Mouse (Mus musculus) G1E (cell line): ENCODE results near the gene Tomm20l. TPM values are rescaled to one million over a fixed set of nuclear protein-coding genes. Genes with fewer than 3 reads are reported as not detected.
A peak's percentile ranks its signal among the peaks of the same experiment; 100 is the strongest.

ENCODE experiments used
- ATAC-seq: 2 replicates; pipeline ENCODE4 v1.8.0; 2016; ENCODE audit warnings: mild to moderate bottlenecking; ENCODE audit not compliant: insufficient number of reproducible peaks, poor library complexity, low FRiP score, severe bottlenecking; ENCODE audit errors: extremely low read depth
- DNase-seq: peaks from one replicate; pipeline ENCODE4 v3.0.0; 2012; ENCODE audit warnings: low spot score
- H3K27me3 ChIP-seq: 2 replicates; pipeline ENCODE4 v1.6.1; 2012; ENCODE audit warnings: mild to moderate bottlenecking, low read length, inconsistent platforms; ENCODE audit not compliant: insufficient read depth
- H3K36me3 ChIP-seq: replicated peaks from 2 replicates; pipeline ENCODE3; 2012; ENCODE audit warnings: mild to moderate bottlenecking, inconsistent platforms
- H3K4me1 ChIP-seq: 2 replicates; pipeline ENCODE4 v1.6.1; 2012; ENCODE audit warnings: low read depth, low read length, inconsistent platforms, mixed read lengths; ENCODE audit not compliant: insufficient read depth
- H3K4me3 ChIP-seq: 2 replicates; pipeline ENCODE4 v1.5.1; 2012; ENCODE audit warnings: low read depth, mild to moderate bottlenecking, inconsistent platforms, low read length, moderate library complexity, mixed read lengths
- H3K9me3 ChIP-seq: replicated peaks from 2 replicates; pipeline ENCODE4 v1.6.1; 2012; ENCODE audit warnings: inconsistent platforms
- CTCF ChIP-seq: IDR thresholded peaks from 2 replicates; pipeline ENCODE4 v1.5.1; 2012; ENCODE audit warnings: low read depth, low read length, inconsistent platforms, mixed read lengths
- GATA1 ChIP-seq: IDR thresholded peaks from 2 replicates; pipeline ENCODE4 v1.6.1; 2012; ENCODE audit warnings: borderline replicate concordance, low read length, inconsistent platforms, mixed read lengths
- GATA2 ChIP-seq: IDR thresholded peaks from 2 replicates; pipeline ENCODE4 v1.6.1; 2012; ENCODE audit warnings: low read depth, low read length, inconsistent platforms, borderline replicate concordance
- POLR2AphosphoS5 ChIP-seq: IDR thresholded peaks from 2 replicates; pipeline ENCODE4 v1.6.1; 2012; ENCODE audit warnings: low read depth, low read length, inconsistent platforms; ENCODE audit not compliant: insufficient replicate concordance
- TAL1 ChIP-seq: conservative IDR thresholded peaks from 2 replicates; pipeline ENCODE4 v1.6.1; 2012; ENCODE audit warnings: low read depth, low read length, inconsistent platforms, mixed read lengths
- polyA plus RNA-seq: library from polyadenylated mRNA; stranded (reverse); fragments of >175 nt; gene quantifications from 2 replicates; pipeline ENCODE4 v1.2.3, GENCODE M21; 2012
- total RNA-seq, 2 experiments: library from RNA; stranded (forward) in 1 of 2; stranded (reverse) in 1 of 2; fragments of 200-1000 nt in 1 of 2; fragments of >200 nt in 1 of 2; fragmentation: Nextera tagmentation in 1 of 2; gene quantifications; 2 replicates each; pipeline ENCODE4 v1.2.3; 2014 to 2017

Gene Tomm20l
- total and polyA plus RNA-seq, 3 experiments = not detected

DNA sequence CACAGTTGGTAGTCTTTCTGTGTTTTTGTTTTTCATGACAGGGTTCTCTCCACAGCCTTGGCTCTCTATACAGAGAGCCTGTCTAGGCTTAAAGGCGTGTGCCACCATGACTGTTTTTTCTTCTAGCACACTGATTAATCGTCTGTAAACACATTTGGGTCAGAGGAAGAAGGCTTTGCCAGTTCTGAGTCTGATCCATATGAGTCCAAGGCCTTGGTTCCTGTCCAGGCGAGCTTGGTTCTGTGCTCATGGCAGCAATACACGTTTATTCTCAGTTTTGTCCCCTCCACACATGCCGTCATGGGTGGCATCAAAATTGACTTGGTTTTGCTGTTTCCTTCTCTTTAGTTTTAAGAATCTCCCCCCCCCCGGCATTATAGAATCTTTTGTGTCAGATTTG lies 38.2 kb downstream of the Tomm20l start:
- no peak for ATAC-seq
- H3K27me3 ChIP-seq = no peaks in the 10 kb centered on the region
- no peak for TF ChIP-seq GATA1
- no peak for TF ChIP-seq TAL1
- TF ChIP-seq GATA2 = no peak
- TF ChIP-seq CTCF = no peak
- no peak for TF ChIP-seq POLR2AphosphoS5
- no peak for DNase-seq
- peaks cover 45% of the 10 kb centered on the region for H3K4me1 ChIP-seq
- H3K4me3 ChIP-seq = no peak overlapping the region
- no peaks in the 10 kb centered on the region for H3K9me3 ChIP-seq
- H3K36me3 ChIP-seq = peaks cover 83% of the 10 kb centered on the region

- no peaks in the 10 kb centered on the region for H3K9me3 ChIP-seq
- no peaks in the 10 kb centered on the region for H3K27me3 ChIP-seq
- ATAC-seq = peak; percentile 94
- peak; percentile 29 for DNase-seq
- TF ChIP-seq GATA1 (no peak), CTCF (no peak), POLR2AphosphoS5 (no peak), TAL1 (no peak), GATA2 (no peak)
- H3K4me3 ChIP-seq = no peak overlapping the region; the same call in 1 of the 2 replicates
- peaks cover 83% of the 10 kb centered on the region for H3K36me3 ChIP-seq
- H3K4me1 ChIP-seq = peaks cover 43% of the 10 kb centered on the region
These were observed 38.9 kb downstream of the Tomm20l start for GRCm38 (mm10) chr12:71150167-71150566.

DNA sequence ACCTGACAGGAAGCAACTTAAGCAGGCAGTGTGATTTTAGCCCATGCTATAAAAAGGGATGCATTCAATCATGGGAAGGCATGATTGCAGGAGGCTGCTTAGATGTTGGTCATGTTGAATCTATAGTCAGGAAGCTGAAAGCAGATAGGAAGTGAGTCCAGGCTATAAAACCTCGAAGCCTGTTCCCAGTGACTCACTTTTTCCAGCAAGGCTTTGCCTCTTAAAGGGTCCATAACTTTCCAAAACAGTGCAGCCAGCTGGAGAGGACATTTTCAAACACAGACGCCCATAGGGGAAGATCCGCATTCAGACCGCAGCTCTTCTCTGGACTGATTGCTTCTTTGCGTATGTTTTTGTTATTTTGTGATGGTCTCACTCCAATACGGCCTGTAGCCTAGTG lies 43.8 kb downstream of the Tomm20l start:
- peaks cover 80% of the 10 kb centered on the region for H3K36me3 ChIP-seq
- no peak for ATAC-seq

GRCm38 (mm10) chr12:71157974-71158373 lies 46.7 kb downstream of the Tomm20l start:
- H3K36me3 ChIP-seq = peaks cover 82% of the 10 kb centered on the region
- H3K27me3 ChIP-seq = no peaks in the 10 kb centered on the region
- no peak for TF ChIP-seq GATA1
- no peak for TF ChIP-seq POLR2AphosphoS5
- no peak for TF ChIP-seq CTCF
- no peak for TF ChIP-seq GATA2
- TF ChIP-seq TAL1 = no peak
- no peak for ATAC-seq
- no peak for DNase-seq
- H3K4me3 ChIP-seq = no peak overlapping the region
- H3K4me1 ChIP-seq = peaks cover 16% of the 10 kb centered on the region
- H3K9me3 ChIP-seq = no peaks in the 10 kb centered on the region

More for the DNA sequence above, 43.8 kb downstream of the Tomm20l start:
- no peak for DNase-seq
- H3K4me3 ChIP-seq = no peak overlapping the region
- H3K4me1 ChIP-seq = peaks cover 23% of the 10 kb centered on the region
- TF ChIP-seq GATA2 = no peak
- TF ChIP-seq TAL1 = no peak
- no peak for TF ChIP-seq CTCF
- TF ChIP-seq POLR2AphosphoS5 = no peak
- no peak for TF ChIP-seq GATA1
- no peaks in the 10 kb centered on the region for H3K9me3 ChIP-seq
- no peaks in the 10 kb centered on the region for H3K27me3 ChIP-seq

GRCm38 (mm10) chr12:71164410-71164809 lies 53.2 kb downstream of the Tomm20l start:
- H3K4me1 ChIP-seq = peaks cover 49% of the 10 kb centered on the region
- H3K9me3 ChIP-seq = no peaks in the 10 kb centered on the region
- ATAC-seq (peak; percentile 99), DNase-seq (peak; percentile 64)
- TF ChIP-seq TAL1 (peak; percentile 98), CTCF (no peak), POLR2AphosphoS5 (no peak), GATA1 (no peak), GATA2 (peak; percentile 26; the same call in 1 of the 2 replicates)
- no peaks in the 10 kb centered on the region for H3K27me3 ChIP-seq
- peaks cover 65% of the 10 kb centered on the region for H3K36me3 ChIP-seq
- H3K4me3 ChIP-seq = no peak overlapping the region; the same call in 1 of the 2 replicates

GRCm38 (mm10) chr12:71169911-71170310 lies 58.7 kb downstream of the Tomm20l start:
- Histone ChIP-seq H3K27me3 (no peaks in the 10 kb centered on the region), H3K4me3 (no peak overlapping the region), H3K36me3 (peaks cover 69% of the 10 kb centered on the region), H3K9me3 (no peaks in the 10 kb centered on the region), H3K4me1 (peaks cover 26% of the 10 kb centered on the region)
- DNase-seq (no peak), ATAC-seq (no peak)
- TF ChIP-seq CTCF (no peak), GATA2 (no peak), GATA1 (no peak), TAL1 (no peak), POLR2AphosphoS5 (no peak)

Other genes with a start within 250 kb of the Tomm20l start
- gene Actr10, start 173.6 kb upstream of the Tomm20l start, total RNA-seq (2014; fragmentation: Nextera tagmentation) = 113 and 139 TPM in 2 replicates
- gene Actr10, start 173.6 kb upstream of the Tomm20l start, total RNA-seq (2017) = 126 and 142 TPM in 2 replicates
- 3.5 and 5.3 TPM in 2 replicates for gene Actr10, start 173.6 kb upstream of the Tomm20l start, polyA plus RNA-seq
- 183 and 246 TPM in 2 replicates for gene Psma3, start 136.8 kb upstream of the Tomm20l start, total RNA-seq (2014; fragmentation: Nextera tagmentation)
- 341 and 392 TPM in 2 replicates for gene Psma3, start 136.8 kb upstream of the Tomm20l start, total RNA-seq (2017)
- 16.7 and 25.5 TPM in 2 replicates for gene Psma3, start 136.8 kb upstream of the Tomm20l start, polyA plus RNA-seq
- 55.4 and 57.4 TPM in 2 replicates for gene Arid4a, start 95.4 kb upstream of the Tomm20l start, total RNA-seq (2014; fragmentation: Nextera tagmentation)
- gene Arid4a, start 95.4 kb upstream of the Tomm20l start, total RNA-seq (2017) = 44.5 and 57.5 TPM in 2 replicates
- 11.7 and 12.4 TPM in 2 replicates for gene Arid4a, start 95.4 kb upstream of the Tomm20l start, polyA plus RNA-seq
- gene Timm9, start 25.3 kb downstream of the Tomm20l start, total RNA-seq (2014; fragmentation: Nextera tagmentation) = 106 and 135 TPM in 2 replicates
- gene Timm9, start 25.3 kb downstream of the Tomm20l start, total RNA-seq (2017) = 123 and 131 TPM in 2 replicates
- 24.6 and 41.9 TPM in 2 replicates for gene Timm9, start 25.3 kb downstream of the Tomm20l start, polyA plus RNA-seq
- gene 2700049A03Rik, start 25.4 kb downstream of the Tomm20l start, total RNA-seq (2014; fragmentation: Nextera tagmentation) = 43.6 and 52.9 TPM in 2 replicates
- gene 2700049A03Rik, start 25.4 kb downstream of the Tomm20l start, total RNA-seq (2017) = 23.8 and 26.7 TPM in 2 replicates
- gene 2700049A03Rik, start 25.4 kb downstream of the Tomm20l start, polyA plus RNA-seq = 0.86 and 1.4 TPM in 2 replicates
- not detected in 2 replicates for gene Dact1, start 198.5 kb downstream of the Tomm20l start, total RNA-seq (2014; fragmentation: Nextera tagmentation)
- gene Dact1, start 198.5 kb downstream of the Tomm20l start, total RNA-seq (2017) = 0.23 and 0.27 TPM in 2 replicates
- gene Dact1, start 198.5 kb downstream of the Tomm20l start, polyA plus RNA-seq = 0.05 and 0.06 TPM in 2 replicates